Mouse (Mus musculus) megakaryocyte progenitor cell, adult 5-6 weeks (primary cell): ENCODE data around the gene A930002H24Rik. TPM values are rescaled to one million over a fixed set of nuclear protein-coding genes. Genes with fewer than 3 reads are reported as not detected.
"Not testable (repeated sequence)": the region's sequence is repeated elsewhere in the genome, so short reads cannot be mapped to it uniquely, and the experiment has no call there.

Source experiments
- ATAC-seq: replicated peaks from 2 replicates; pipeline ENCODE4 v1.8.0; 2016; ENCODE audit warnings: mild to moderate bottlenecking, moderate TSS enrichment, inconsistent platforms; ENCODE audit not compliant: poor library complexity
- total RNA-seq, 2 experiments: library from RNA; stranded (forward) in 1 of 2; stranded (reverse) in 1 of 2; fragments of 157-497, 149-512 nt in 1 of 2; fragments of 200-1000 nt in 1 of 2; gene quantifications; 2 replicates each; pipeline versions ENCODE4 v1.2.3 to v1.2.4; 2015 to 2017

The A930002H24Rik gene
- total RNA-seq (2015) (not detected in 2 replicates), total RNA-seq (2017) (not detected in 2 replicates)

- peak; percentile 96 for ATAC-seq
Measured at GRCm38 (mm10) chr17:63863647-63864149, at the start of gene A930002H24Rik. Gene A930002H24Rik, minus strand, starts transcription at chr17:63863791.

GRCm38 (mm10) chr17:63909297-63909696, 45.7 kb upstream of the A930002H24Rik start:
- ATAC-seq, result no peak

GRCm38 (mm10) chr17:63897050-63897449, 33.5 kb upstream of the A930002H24Rik start:
- ATAC-seq, result no peak

GRCm38 (mm10) chr17:63895829-63896228, 32.2 kb upstream of the A930002H24Rik start:
- no peak for ATAC-seq

- ATAC-seq, result no peak
Measured at GRCm38 (mm10) chr17:63890611-63891010, 27.0 kb upstream of the A930002H24Rik start.

GRCm38 (mm10) chr17:63886988-63887387, 23.4 kb upstream of the A930002H24Rik start:
- ATAC-seq, result no peak

GRCm38 (mm10) chr17:63880009-63880408, 16.4 kb upstream of the A930002H24Rik start:
- no peak for ATAC-seq

- ATAC-seq, result no peak
Measured at GRCm38 (mm10) chr17:63878889-63879288, 15.3 kb upstream of the A930002H24Rik start.

GRCm38 (mm10) chr17:63871773-63872172, 8.2 kb upstream of the A930002H24Rik start:
- ATAC-seq, result no peak

- peak; percentile 13 for ATAC-seq
Measured at GRCm38 (mm10) chr17:63864171-63864571, 580 bp upstream of the A930002H24Rik start.

GRCm38 (mm10) chr17:63863012-63863630, 470 bp downstream of the A930002H24Rik start, which contains the start of gene Fer:
Gene Fer, plus strand, starts transcription at chr17:63863062.
- peak; percentile 7; the same call in 1 of the 2 replicates for ATAC-seq

- no peak for ATAC-seq
Measured at GRCm38 (mm10) chr17:63862399-63862798, 1.2 kb downstream of the A930002H24Rik start.

- no peak for ATAC-seq
Measured at GRCm38 (mm10) chr17:63860988-63861387, 2.6 kb downstream of the A930002H24Rik start.

- ATAC-seq, result peak; percentile 65
Measured at GRCm38 (mm10) chr17:63857023-63857544, 6.5 kb downstream of the A930002H24Rik start.

- ATAC-seq, result peak; percentile 76
Measured at GRCm38 (mm10) chr17:63850016-63850415, 13.6 kb downstream of the A930002H24Rik start.

- ATAC-seq, result peak; percentile 89
Measured at GRCm38 (mm10) chr17:63849566-63849965, 14.0 kb downstream of the A930002H24Rik start.

GRCm38 (mm10) chr17:63849151-63849550, 14.4 kb downstream of the A930002H24Rik start:
- no peak for ATAC-seq

GRCm38 (mm10) chr17:63845766-63846165, 17.8 kb downstream of the A930002H24Rik start:
- not testable (repeated sequence) for ATAC-seq

GRCm38 (mm10) chr17:63844936-63845335, 18.7 kb downstream of the A930002H24Rik start:
- no peak for ATAC-seq

- ATAC-seq, result no peak
Measured at GRCm38 (mm10) chr17:63842226-63842625, 21.4 kb downstream of the A930002H24Rik start.

GRCm38 (mm10) chr17:63839636-63840269, 23.8 kb downstream of the A930002H24Rik start:
- 0 out of 2 replicates have a peak, but pooled peaks have one; percentile 57 for ATAC-seq

- no peak for ATAC-seq
Measured at GRCm38 (mm10) chr17:63838144-63838543, 25.4 kb downstream of the A930002H24Rik start.
